15 mouse cellular contexts compared by ENCODE assay signal in the genomic region with DNA sequence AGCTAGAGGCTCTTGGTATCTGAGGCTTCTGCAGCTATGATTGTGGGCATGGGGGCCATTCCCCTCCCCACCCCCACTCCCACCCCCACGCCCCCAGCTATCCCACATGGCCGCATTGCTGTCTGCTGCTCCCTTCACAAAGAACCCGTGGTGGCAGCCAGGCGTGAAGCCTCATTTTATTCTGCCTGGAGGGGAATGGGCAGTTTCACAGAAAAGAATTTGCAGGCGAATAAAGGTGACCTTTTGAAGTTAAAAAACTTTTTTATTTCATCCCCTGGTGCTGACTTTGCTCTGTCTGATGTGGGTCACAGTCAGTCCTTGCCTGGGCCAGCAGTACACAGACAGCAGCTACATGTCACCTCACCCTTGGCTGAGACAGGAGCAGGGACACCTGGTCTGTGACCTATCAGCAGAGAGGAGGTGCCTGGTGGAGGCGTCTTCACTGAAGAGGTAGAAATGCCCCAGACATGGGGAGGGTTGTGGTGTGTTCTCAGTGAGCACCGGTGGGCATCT. TPM values are rescaled to one million over a fixed set of nuclear protein-coding genes. Genes with fewer than 3 reads are reported as not detected.
"Had no signal": no experiment of that assay in that cellular context is flagged by ENCODE, and none has a peak within 500 bp of the region (broad histone marks: within the 10 kb centered on the region; RNA-seq: fewer than 3 reads in every experiment).

No protein-coding gene starts in this region.

- H3K9me3 ChIP-seq: limb, embryonic 10.5 days; liver, embryonic 15.5 days; midbrain, embryonic 15.5 days had no signal

- H3K36me3 ChIP-seq: limb, embryonic 10.5 days; liver, embryonic 15.5 days; midbrain, embryonic 15.5 days had no signal

- H3K4me2 ChIP-seq: liver, embryonic 11.5 days; liver, embryonic 15.5 days; midbrain, embryonic 15.5 days had no signal

- H3K4me3 ChIP-seq: left cerebral cortex, adult 2 months; limb, embryonic 10.5 days; liver, embryonic 15.5 days; midbrain, embryonic 15.5 days had no signal

- DNase-seq: lung, adult 2 months; lung, postnatal 36 days; right cerebral cortex, postnatal 14 days; thymus, adult 18-20 months; thymus, postnatal 14 days had no signal

- H3K9ac ChIP-seq: liver, embryonic 15.5 days; midbrain, embryonic 15.5 days had no signal

- H3K27ac ChIP-seq: left cerebral cortex, adult 2 months; limb, embryonic 10.5 days; liver, embryonic 15.5 days; midbrain, embryonic 15.5 days; stomach, postnatal 0 days had no signal

- H3K27me3 ChIP-seq: midbrain, embryonic 15.5 days had no signal

- ATAC-seq: intestine, embryonic 16.5 days; lung, postnatal 0 days; midbrain, embryonic 15.5 days had no signal

- H3K4me1 ChIP-seq: limb, embryonic 10.5 days; liver, embryonic 15.5 days; midbrain, embryonic 15.5 days had no signal

RNA-seq across cellular contexts. Expression of gene Bsnd, which starts 8.8 kb away (rescaled TPM):
- polyA plus RNA-seq: intestine, embryonic 16.5 days; limb, embryonic 10.5 days; limb, embryonic 14.5 days; liver, embryonic 11.5 days; liver, embryonic 15.5 days; lung, adult 2 months; lung, postnatal 0 days; midbrain, embryonic 15.5 days; neural tube, embryonic 14.5 days had no signal
